Mouse (Mus musculus) retina, postnatal 1 day (tissue): Measurements from ENCODE around the gene St8sia1.

Source experiments
- DNase-seq: peaks from one replicate; pipeline ENCODE4 v3.0.0-alpha.2; 2012

The St8sia1 gene

DNA sequence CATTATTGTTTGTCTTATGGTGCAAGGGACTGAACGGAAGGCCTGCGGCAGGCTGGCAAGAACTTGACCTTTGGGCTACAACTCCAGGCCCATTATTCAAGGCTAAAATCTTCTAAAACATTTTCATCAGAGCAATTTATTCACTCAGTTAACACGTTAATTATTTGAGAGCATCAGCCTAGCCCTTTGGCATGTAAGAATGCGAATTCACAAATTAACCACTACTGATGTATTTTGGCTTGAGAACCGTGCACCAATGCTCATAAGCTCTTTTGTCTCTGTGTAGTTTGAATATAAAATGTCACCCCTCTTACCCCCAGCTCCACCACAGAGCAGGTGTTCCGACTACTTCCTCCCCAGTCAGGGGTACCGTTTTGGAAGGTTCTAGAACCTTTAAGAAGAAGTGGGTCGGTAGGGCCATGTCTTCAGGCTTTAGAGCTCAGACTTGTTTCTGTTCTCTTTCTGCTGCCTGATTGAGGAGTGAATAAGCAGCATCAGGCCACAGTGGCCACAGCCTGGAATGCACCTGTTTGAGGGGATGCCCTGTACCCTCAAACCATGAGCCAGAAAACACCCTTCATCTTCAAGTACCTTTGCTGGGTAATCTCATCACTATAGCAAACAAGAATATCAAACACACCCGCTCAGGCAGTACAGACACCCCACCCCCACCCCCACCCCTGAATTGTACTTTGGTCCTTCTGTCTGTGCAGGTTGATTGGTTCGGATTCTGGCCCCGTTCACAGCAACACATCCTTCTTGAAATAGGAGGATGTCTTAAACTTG, 22.5 kb downstream of the St8sia1 start:
- no peak for DNase-seq

- peak; percentile 58 for DNase-seq
Observed at GRCm38 (mm10) chr6:142941078-142941477, 23.2 kb downstream of the St8sia1 start.

GRCm38 (mm10) chr6:142938549-142939345, 25.5 kb downstream of the St8sia1 start:
- no peak for DNase-seq

- no peak for DNase-seq
Observed at GRCm38 (mm10) chr6:142938074-142938473, 26.2 kb downstream of the St8sia1 start.

DNA sequence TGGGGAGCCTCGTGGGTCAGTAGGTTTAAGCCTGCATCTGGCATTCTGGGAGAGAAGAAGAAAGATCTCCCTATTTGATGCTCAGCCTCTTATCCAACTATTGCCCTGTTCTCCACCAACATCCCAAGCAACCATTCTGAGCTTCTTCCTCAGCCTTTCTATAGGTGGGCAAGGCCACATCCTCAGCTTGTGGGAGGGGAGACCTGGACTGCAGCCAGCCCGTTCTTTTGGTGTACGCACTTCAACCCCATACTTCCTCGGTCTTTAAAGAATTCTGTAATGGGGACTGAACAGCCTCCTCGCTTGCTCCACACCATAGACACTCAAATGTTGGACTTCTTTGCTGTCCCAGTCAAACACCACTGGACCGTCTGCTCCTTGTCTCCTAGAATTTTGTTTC, 31.7 kb downstream of the St8sia1 start:
- no peak for DNase-seq

GRCm38 (mm10) chr6:142932144-142932543, 32.1 kb downstream of the St8sia1 start:
- no peak for DNase-seq

GRCm38 (mm10) chr6:142928551-142929309, 35.5 kb downstream of the St8sia1 start:
- no peak for DNase-seq

DNA sequence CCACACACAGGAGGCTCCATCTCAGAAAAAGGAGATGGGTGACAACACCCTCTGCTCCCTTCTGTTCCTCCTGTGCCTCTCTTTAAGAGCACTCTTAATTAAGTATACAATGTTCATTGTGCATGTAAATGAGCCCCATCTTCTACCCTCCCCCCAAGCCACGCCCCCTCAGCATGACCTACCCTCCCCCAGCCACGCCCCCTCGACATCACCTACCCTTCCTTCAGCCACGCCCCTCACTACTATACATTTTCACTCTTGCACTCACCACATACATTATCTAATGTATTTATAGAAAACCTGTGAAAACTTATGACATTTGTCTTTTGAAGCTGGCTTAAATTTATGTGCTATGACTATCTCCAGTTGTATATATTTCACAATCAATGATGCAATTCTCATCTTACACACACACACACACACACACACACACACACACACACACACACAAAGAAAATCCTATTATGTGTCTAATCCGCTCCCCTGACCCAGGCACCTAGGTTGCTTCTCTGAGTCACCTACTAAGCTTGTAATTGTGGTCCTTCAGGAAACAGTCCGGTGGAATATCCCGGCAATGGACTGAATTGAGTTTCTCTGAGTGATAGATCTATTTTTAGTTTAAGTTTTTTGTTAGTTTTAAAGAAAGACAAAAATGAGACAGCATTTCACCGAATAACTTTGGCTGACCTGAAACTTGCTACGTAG, 37.2 kb downstream of the St8sia1 start:
- no peak for DNase-seq

DNA sequence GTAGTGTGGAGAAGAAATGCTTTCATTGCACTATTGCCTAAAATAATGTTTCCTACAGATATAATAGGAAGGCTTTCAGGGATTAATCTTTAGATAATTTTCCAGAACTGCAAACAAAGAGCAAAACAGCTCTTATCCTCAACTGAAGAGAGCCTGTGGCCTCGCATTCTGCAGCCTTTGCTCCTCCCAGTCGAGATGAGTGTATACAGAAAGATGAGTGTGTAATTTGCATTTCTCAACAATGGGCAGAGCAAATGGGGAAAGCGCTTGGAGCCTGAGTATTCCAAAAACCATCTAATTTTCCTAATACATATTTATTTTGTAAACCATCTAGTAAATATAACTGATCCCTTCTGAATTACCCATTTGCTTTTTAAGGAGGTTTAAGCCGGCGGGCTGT, 38.3 kb downstream of the St8sia1 start:
- DNase-seq, result no peak

DNA sequence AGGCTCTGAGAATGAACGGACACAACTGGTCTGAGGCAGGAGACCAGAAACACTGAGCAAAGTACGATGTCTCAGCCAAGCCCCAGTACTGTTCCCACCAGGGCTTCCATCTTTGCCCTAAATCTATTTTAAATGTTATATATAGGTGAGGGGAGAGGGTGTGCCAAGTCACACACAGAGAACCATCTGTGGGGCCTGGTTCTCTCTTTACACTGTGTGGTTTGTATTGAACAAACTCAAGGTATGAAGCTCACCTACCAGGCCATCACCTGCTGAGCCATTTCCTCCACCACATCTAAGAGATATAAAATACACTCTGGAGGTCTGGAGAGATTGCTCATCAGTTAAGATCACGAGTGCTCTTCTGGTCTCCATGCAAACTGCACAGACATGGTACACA, 38.9 kb downstream of the St8sia1 start:
- no peak for DNase-seq

DNA sequence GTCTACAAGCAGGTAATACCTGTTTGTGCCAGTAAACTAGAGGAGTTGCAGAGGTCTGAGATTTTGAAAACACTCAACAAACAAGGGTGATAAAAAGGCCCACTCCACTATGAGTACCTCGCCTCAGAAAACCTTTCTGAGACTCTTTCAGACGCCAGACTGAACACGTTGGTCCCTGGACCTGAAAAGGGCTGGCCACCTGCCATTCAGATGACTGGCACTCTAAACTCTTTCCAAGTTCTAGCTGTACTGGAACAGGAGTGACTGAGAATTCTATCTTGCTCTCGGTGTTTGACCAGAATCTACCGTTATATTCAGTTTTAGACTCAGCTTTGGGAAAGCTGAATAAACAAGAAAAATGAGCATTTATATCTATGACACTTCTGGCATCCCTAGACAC, 43.4 kb downstream of the St8sia1 start:
- no peak for DNase-seq

DNA sequence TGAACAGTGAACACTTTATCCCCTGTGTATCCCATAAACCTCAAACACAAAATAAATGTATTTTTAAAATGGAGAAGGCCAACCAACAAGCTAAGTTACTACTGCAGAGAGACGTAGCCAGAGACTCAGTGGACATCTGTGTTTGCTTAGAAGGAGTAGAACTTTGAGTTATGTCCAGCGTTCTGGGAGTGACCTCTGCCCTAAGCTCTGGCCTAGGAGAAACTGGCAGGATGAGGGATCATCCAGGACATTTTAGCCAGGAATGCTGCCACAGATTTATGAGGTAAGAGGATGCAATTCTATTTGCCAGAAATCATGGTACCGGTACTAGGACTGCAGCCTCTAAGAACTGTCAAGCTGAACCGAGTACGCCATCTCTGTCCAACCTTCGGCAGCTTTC, 45.6 kb downstream of the St8sia1 start:
- no peak for DNase-seq

GRCm38 (mm10) chr6:142917471-142917901, 46.8 kb downstream of the St8sia1 start:
- no peak for DNase-seq

DNA sequence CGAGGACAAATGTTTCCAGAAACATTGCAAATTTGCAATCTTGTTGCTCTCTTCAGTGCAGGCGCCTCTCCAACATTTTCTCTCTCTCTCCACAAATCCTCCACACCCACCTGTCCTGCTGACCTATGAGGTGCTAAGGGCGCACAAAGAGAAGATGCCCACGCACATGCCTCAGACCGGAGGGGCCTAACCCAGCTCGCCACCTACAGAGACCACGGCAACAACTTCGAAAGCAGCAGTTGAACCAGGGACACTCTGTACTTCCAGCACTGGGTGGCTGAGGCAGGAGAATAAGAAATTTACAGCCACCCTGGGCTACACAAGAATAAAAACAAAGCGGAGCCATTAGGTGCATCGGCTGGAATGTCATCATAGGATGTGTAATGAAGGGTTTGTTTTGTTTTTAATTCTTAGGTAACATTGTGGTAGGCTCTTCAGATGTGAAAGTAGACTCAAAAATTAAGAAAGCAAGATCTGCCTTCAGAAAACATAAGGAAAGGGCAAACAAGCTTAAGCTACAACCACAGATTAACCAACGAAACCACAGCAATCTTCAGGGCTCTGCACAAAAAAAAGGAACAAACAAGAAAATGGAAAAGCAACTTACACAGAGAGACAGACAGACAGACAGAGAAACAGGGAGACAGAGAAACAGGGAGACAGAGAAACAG, 47.8 kb downstream of the St8sia1 start:
- no peak for DNase-seq

DNA sequence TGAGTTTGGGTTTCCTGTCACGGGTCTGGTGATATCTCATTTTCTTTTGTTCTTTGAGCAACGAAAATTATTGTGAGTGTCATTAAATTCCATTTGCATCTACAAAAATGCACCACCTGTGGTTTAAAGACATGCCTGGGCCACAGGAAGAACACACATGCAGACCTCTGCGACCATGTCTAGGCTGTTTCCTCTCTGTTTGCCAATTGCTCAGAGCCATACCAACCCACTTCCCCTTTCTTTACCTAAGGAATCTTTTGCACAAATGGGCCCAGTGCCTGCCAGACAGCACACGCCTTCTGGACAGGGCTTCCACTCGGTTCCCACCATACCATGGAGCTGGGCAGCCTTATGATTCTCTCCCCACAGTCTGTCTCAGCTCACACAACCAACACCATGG, 48.8 kb downstream of the St8sia1 start:
- no peak for DNase-seq

DNA sequence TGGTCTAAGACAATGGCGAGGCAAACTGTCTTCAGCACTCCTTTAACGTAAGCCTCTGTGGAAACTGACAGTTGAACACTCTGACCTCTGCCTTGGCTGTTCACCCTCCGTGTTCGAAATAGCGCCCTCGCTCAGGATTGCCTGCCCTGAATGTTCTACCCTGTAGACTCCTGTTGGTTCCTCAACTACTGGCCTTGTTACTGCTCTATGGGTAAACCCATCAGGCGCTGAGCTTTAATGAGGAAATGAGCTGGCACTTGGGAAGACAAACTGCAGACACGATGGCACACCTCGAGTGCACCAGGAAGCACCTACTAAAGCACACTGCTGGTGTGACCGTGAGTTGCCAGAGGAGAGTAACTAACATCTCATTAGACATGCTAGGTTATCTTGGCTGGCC, 49.6 kb downstream of the St8sia1 start:
- DNase-seq, result no peak

DNA sequence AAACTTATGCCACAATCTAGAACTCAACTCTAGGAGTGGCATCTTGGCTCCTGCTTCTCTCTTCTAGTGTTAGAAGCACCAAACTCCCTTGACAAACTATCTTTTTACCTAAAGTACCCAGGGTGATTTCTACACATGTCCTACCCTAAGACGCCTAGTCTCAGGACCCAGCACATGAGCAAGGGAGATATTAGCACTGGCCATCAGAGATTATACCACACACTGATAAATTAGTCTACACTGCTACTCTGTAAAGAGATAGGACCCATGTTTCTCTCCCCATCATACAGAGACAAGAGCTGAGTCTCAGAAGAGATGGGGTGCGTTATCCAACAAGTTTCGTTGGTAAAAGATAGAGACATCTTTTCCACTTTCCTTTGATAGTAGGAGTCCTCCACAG, 53.0 kb downstream of the St8sia1 start:
- DNase-seq, result no peak

DNA sequence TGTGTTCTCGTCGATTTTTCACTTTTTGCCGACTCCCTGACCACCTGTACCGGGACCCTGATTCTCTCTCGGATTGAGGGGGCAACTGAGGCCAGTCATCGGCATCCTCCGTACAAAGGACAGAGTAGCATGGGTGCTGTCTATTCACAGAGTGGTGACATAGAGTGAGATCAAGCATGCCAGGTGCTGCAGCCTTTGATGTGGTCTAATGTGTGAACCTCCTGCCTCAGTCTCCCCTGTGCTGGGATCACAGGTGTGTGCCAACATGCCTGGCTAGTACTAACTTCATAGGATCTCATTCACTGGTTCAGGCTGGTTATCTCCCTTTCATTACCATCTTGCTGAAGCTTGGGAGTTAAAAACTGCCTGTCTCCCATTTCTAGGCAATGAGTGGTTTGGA, 53.5 kb downstream of the St8sia1 start:
- DNase-seq, result no peak

DNA sequence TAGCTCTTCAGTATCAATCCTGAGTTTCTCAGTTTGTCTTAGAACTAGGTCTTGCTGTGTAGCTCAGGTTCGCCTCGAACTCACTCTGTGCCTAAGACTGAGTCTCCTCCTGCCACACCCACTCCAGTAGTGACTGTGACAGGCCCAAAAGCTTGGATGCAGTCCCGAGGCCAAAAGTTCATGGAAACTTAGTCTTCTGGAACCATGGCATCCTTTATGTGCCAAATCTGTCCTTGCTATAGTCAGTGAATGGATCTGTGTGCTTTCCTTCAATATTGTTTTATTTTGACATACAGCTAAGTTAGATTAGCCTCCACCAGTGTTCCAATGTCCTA, 54.5 kb downstream of the St8sia1 start:
- no peak for DNase-seq

DNA sequence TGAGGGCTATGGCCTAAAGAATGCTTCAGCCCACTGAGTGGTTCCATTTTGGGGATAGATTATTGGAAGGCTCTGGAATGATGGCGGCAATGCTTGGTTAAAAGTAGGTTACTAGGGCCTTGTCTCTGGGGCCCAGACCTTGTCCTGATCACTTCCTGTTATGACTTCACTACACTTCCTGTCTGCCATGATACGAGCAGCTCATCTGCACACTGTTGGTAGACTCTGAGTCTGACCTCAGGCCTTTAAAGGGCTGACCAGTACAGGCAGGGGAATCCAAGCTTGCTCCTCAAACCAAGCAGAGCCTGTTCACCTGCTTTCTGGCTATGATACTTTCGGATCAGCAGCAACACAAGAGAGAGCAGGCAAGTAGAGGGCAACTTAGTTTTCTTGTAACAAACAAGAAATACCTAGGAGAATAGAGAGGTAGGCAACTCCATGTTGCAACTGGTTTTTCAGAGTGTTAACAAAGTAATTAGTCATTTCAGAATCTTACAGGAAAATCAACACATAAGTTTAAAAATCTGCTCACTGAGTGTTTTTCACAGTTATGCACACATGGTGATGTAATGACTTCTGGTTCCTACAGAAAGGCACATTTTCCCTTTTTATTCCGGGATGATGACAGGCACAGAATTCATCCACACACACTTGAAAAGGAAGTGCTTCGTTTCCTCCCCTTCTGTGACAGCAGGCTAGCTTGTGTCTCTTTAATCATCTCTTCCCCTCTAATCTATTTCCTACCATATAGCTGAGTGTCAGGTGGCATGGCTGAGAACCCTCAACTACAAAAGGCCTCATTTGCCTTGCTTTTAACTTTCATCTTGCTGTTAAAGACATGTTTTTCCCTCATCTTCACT, 55.1 kb downstream of the St8sia1 start:
- no peak for DNase-seq

DNA sequence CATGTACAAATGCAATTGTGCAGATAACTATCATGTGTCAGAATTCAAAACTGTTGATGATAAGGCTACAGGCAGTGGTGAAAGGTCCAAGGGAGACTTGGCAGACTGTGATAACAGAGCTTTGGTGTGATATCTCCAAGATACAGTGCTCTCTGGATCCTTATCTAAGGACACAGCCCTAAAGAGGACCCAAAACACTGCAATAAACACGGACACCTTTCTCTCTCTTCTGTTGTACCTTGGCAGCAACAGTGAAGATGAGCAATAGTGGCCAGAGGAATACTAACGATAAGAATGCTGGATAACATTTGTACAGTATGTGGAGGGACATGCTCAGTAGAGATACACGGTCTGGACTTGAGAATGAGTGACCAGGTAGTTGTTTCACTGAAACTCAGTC, 55.8 kb downstream of the St8sia1 start:
- DNase-seq, result no peak

- DNase-seq, result no peak
Observed at GRCm38 (mm10) chr6:142895371-142895770, 68.9 kb downstream of the St8sia1 start.
